Mouse (Mus musculus) E14TG2a.4 (cell line): ENCODE data around the gene Tfcp2.

ENCODE experiments used
- CTCF ChIP-seq: conservative IDR thresholded peaks from 2 replicates; pipeline ENCODE4 v1.5.1; 2014; ENCODE audit warnings: low read length
- POU5F1 ChIP-seq: IDR thresholded peaks from 2 replicates; pipeline ENCODE4 v1.6.1; 2014; ENCODE audit warnings: low read length, borderline replicate concordance

DNA sequence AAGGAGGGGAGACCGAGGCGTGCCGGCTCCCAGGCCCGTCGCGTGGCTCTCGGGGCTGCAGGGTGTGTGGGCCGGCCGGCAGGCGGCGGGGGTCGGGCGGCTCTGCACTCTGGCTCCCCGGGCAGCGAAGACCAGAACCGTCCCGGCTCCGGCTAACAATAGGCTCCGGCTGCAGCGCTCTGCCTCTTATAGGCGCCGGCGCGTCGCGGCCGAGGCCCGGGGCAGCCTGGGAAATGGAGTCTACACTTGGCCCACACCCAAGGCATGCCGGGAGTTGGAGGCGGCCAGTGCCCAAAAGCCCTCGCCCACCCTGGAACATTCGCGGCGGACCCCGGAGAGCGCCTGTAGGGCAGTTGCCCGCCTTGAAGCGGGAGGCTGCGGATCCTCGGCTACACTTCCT is 56.7 kb downstream of the Tfcp2 start, which contains the start of gene Csrnp2:
- TF ChIP-seq CTCF: no peak
- TF ChIP-seq POU5F1: no peak
